Mouse (Mus musculus): Measurements from ENCODE around the gene Rras2. TPM values are rescaled to one million over a fixed set of nuclear protein-coding genes. Genes with fewer than 3 reads are reported as not detected.

Gene Rras2
- polyA plus RNA-seq, 2 experiments, result 21.6 to 25.4 TPM

- Histone ChIP-seq H3K4me3 (replicated peaks; ENCODE audit: low read length) (no peak overlapping the region), H3K4me2 (replicated peaks; ENCODE audit: low read depth, low read length, severe bottlenecking) (no peak overlapping the region), H3K9me3 (ENCODE audit: control insufficient read depth, low read length) (no peaks in the 10 kb centered on the region), H3K27ac (replicated peaks; ENCODE audit: low read depth, low read length) (no peak overlapping the region), H3K27me3 (ENCODE audit: control insufficient read depth, insufficient read depth, low read length) (no peaks in the 10 kb centered on the region), H3K36me3 (ENCODE audit: control insufficient read depth, insufficient read depth, low read length) (no peaks in the 10 kb centered on the region), H3K9ac (ENCODE audit: low read depth, low read length, severe bottlenecking) (no peak overlapping the region), H3K4me1 (ENCODE audit: control insufficient read depth, insufficient read depth, low read length) (peaks cover 24% of the 10 kb centered on the region)
- ATAC-seq (ENCODE audit: low FRiP score, low read depth) (no peak), DNase-seq (ENCODE audit: low spot score) (no peak)
- no peak for TF ChIP-seq POLR2A (IDR thresholded peaks at IDR 0.05; ENCODE audit: borderline replicate concordance, extremely low read depth, insufficient read depth, insufficient read length)
- WGBS, result 71% methylated on average over 3 of the region's 3 CpGs
These were observed 47.1 kb downstream of the Rras2 start for GRCm38 (mm10) chr7:114070458-114070840.

GRCm38 (mm10) chr7:114069726-114070457, 47.7 kb downstream of the Rras2 start:
- DNase-seq (ENCODE audit: low spot score) (no peak), ATAC-seq (ENCODE audit: low FRiP score, low read depth) (no peak)
- no peak overlapping the region for H3K27ac ChIP-seq (replicated peaks; ENCODE audit: low read depth, low read length)
- no peaks in the 10 kb centered on the region for H3K27me3 ChIP-seq (ENCODE audit: control insufficient read depth, insufficient read depth, low read length)
- H3K4me1 ChIP-seq (ENCODE audit: control insufficient read depth, insufficient read depth, low read length), result peaks cover 26% of the 10 kb centered on the region
- no peak overlapping the region for H3K4me3 ChIP-seq (replicated peaks; ENCODE audit: low read length)
- TF ChIP-seq POLR2A (IDR thresholded peaks at IDR 0.05; ENCODE audit: borderline replicate concordance, extremely low read depth, insufficient read depth, insufficient read length), result no peak
- H3K36me3 ChIP-seq (ENCODE audit: control insufficient read depth, insufficient read depth, low read length), result no peaks in the 10 kb centered on the region
- no peaks in the 10 kb centered on the region for H3K9me3 ChIP-seq (ENCODE audit: control insufficient read depth, low read length)
- no peak overlapping the region for H3K4me2 ChIP-seq (replicated peaks; ENCODE audit: low read depth, low read length, severe bottlenecking)
- H3K9ac ChIP-seq (ENCODE audit: low read depth, low read length, severe bottlenecking), result no peak overlapping the region
- whole genome bisulfite sequencing, result 79% methylated on average over 11 of the region's 11 CpGs

GRCm38 (mm10) chr7:114068956-114069533, 48.5 kb downstream of the Rras2 start:
- no peak overlapping the region for H3K4me3 ChIP-seq (replicated peaks; ENCODE audit: low read length)
- no peaks in the 10 kb centered on the region for H3K27me3 ChIP-seq (ENCODE audit: control insufficient read depth, insufficient read depth, low read length)
- H3K4me2 ChIP-seq (replicated peaks; ENCODE audit: low read depth, low read length, severe bottlenecking), result no peak overlapping the region
- no peaks in the 10 kb centered on the region for H3K9me3 ChIP-seq (ENCODE audit: control insufficient read depth, low read length)
- WGBS, result 71% methylated on average over 11 of the region's 11 CpGs
- no peak overlapping the region for H3K9ac ChIP-seq (ENCODE audit: low read depth, low read length, severe bottlenecking)
- H3K27ac ChIP-seq (replicated peaks; ENCODE audit: low read depth, low read length), result no peak overlapping the region
- H3K36me3 ChIP-seq (ENCODE audit: control insufficient read depth, insufficient read depth, low read length), result no peaks in the 10 kb centered on the region
- H3K4me1 ChIP-seq (ENCODE audit: control insufficient read depth, insufficient read depth, low read length), result peaks cover 26% of the 10 kb centered on the region
- DNase-seq (ENCODE audit: low spot score), result no peak
- no peak for TF ChIP-seq POLR2A (IDR thresholded peaks at IDR 0.05; ENCODE audit: borderline replicate concordance, extremely low read depth, insufficient read depth, insufficient read length)
- no peak for ATAC-seq (ENCODE audit: low FRiP score, low read depth)

GRCm38 (mm10) chr7:114066529-114067178, 50.9 kb downstream of the Rras2 start:
- WGBS, result 5% methylated on average over 14 of the region's 14 CpGs
- Histone ChIP-seq H3K9ac (ENCODE audit: low read depth, low read length, severe bottlenecking) (peak overlapping the region; percentile 38; the same call in 1 of the 2 replicates), H3K4me3 (replicated peaks; ENCODE audit: low read length) (peak overlapping the region; percentile 27), H3K27me3 (ENCODE audit: control insufficient read depth, insufficient read depth, low read length) (no peaks in the 10 kb centered on the region), H3K9me3 (ENCODE audit: control insufficient read depth, low read length) (no peaks in the 10 kb centered on the region), H3K36me3 (ENCODE audit: control insufficient read depth, insufficient read depth, low read length) (no peaks in the 10 kb centered on the region), H3K4me1 (ENCODE audit: control insufficient read depth, insufficient read depth, low read length) (peaks cover 18% of the 10 kb centered on the region), H3K4me2 (replicated peaks; ENCODE audit: low read depth, low read length, severe bottlenecking) (peak overlapping the region; percentile 49), H3K27ac (replicated peaks; ENCODE audit: low read depth, low read length) (no peak overlapping the region)
- DNase-seq (ENCODE audit: low spot score) (peak; percentile 76), ATAC-seq (ENCODE audit: low FRiP score, low read depth) (peak; percentile 71; the same call in 1 of the 2 replicates)
- no peak for TF ChIP-seq POLR2A (IDR thresholded peaks at IDR 0.05; ENCODE audit: borderline replicate concordance, extremely low read depth, insufficient read depth, insufficient read length)

GRCm38 (mm10) chr7:114065407-114066185, 52.0 kb downstream of the Rras2 start:
- DNase-seq (ENCODE audit: low spot score) (peak; percentile 22), ATAC-seq (ENCODE audit: low FRiP score, low read depth) (no peak)
- Histone ChIP-seq H3K4me3 (replicated peaks; ENCODE audit: low read length) (no peak overlapping the region), H3K9ac (ENCODE audit: low read depth, low read length, severe bottlenecking) (no peak overlapping the region), H3K27me3 (ENCODE audit: control insufficient read depth, insufficient read depth, low read length) (no peaks in the 10 kb centered on the region), H3K4me1 (ENCODE audit: control insufficient read depth, insufficient read depth, low read length) (peaks cover 14% of the 10 kb centered on the region), H3K36me3 (ENCODE audit: control insufficient read depth, insufficient read depth, low read length) (no peaks in the 10 kb centered on the region), H3K4me2 (replicated peaks; ENCODE audit: low read depth, low read length, severe bottlenecking) (peak overlapping the region; percentile 21; the same call in 1 of the 2 replicates), H3K27ac (replicated peaks; ENCODE audit: low read depth, low read length) (no peak overlapping the region), H3K9me3 (ENCODE audit: control insufficient read depth, low read length) (no peaks in the 10 kb centered on the region)
- WGBS, result 24% methylated on average over 11 of the region's 11 CpGs
- no peak for TF ChIP-seq POLR2A (IDR thresholded peaks at IDR 0.05; ENCODE audit: borderline replicate concordance, extremely low read depth, insufficient read depth, insufficient read length)

Measured in limb, embryonic 14.5 days (tissue).